Mouse (Mus musculus): Measurements from ENCODE around the gene Grb14.

- TF ChIP-seq USF1 (IDR thresholded peaks at IDR 0.05; ENCODE audit: low read depth, low read length) (no peak), MAZ (IDR thresholded peaks at IDR 0.05; ENCODE audit: low read depth, low read length) (no peak)
Measured at GRCm38 (mm10) chr2:65024887-65025286, at the start of gene Grb14.

All from MEL (cell line).